In genomic region chr1:131089525-131090127, GRCm38 (mm10) we compare ENCODE assay signal across 10 mouse cellular contexts. TPM values are rescaled to one million over a fixed set of nuclear protein-coding genes. Genes with fewer than 3 reads are reported as not detected.
DNase-seq lines count a peak whose midpoint lies in the region; ATAC-seq lines count a peak whose summit lies in the region.
"Had no signal": no experiment of that assay in that cellular context is flagged by ENCODE, and none has a peak within 500 bp of the region (broad histone marks: within the 10 kb centered on the region; RNA-seq: fewer than 3 reads in every experiment).

No protein-coding gene starts in this region.

- peaks cover 96% of the 10 kb centered on the region for H3K4me1 ChIP-seq in heart, embryonic 12.5 days (replicated peaks)
- H3K4me1 ChIP-seq in lung, embryonic 16.5 days (replicated peaks; ENCODE audit: control insufficient read depth, insufficient read depth, low read length) = peaks cover 82% of the 10 kb centered on the region

- WGBS in heart, embryonic 12.5 days = 60% methylated on average over 2 of the region's 2 CpGs
- WGBS in lung, embryonic 16.5 days = 65% methylated on average over 2 of the region's 2 CpGs

- H3K27ac ChIP-seq in heart, embryonic 12.5 days (ENCODE audit: poor library complexity, severe bottlenecking) = peak overlapping the region; percentile 95
- H3K27ac ChIP-seq in lung, embryonic 16.5 days (ENCODE audit: low read length) = no peak overlapping the region; the same call in 1 of the 2 replicates
- H3K27ac ChIP-seq: hindbrain, embryonic 12.5 days had no signal

- no peaks in the 10 kb centered on the region for H3K27me3 ChIP-seq in heart, embryonic 12.5 days (replicated peaks)
- no peaks in the 10 kb centered on the region for H3K27me3 ChIP-seq in lung, embryonic 16.5 days (ENCODE audit: control insufficient read depth, insufficient read depth, low read depth, low read length)
- H3K27me3 ChIP-seq: hindbrain, embryonic 12.5 days had no signal

- no peaks in the 10 kb centered on the region for H3K9me3 ChIP-seq in heart, embryonic 12.5 days (replicated peaks)
- H3K9me3 ChIP-seq in lung, embryonic 16.5 days (ENCODE audit: control insufficient read depth, low read length) = no peaks in the 10 kb centered on the region
- H3K9me3 ChIP-seq: hindbrain, embryonic 12.5 days had no signal

- H3K9ac ChIP-seq in heart, embryonic 12.5 days = peak overlapping the region; percentile 60
- 0 out of 2 replicates have a peak overlapping the region, but pooled peaks have one; percentile 26 for H3K9ac ChIP-seq in lung, embryonic 16.5 days (ENCODE audit: low read length)
- H3K9ac ChIP-seq: hindbrain, embryonic 12.5 days had no signal

- intact Hi-C loops in heart, postnatal 36 days (cut with DNase I) = no loop called here

- peak overlapping the region; percentile 58 for H3K4me2 ChIP-seq in heart, embryonic 12.5 days
- no peak overlapping the region for H3K4me2 ChIP-seq in lung, embryonic 16.5 days (ENCODE audit: low read depth, low read length)
- H3K4me2 ChIP-seq: hindbrain, embryonic 12.5 days had no signal

- H3K4me3 ChIP-seq in heart, embryonic 12.5 days = no peak overlapping the region
- H3K4me3 ChIP-seq in lung, embryonic 16.5 days (ENCODE audit: low read length) = no peak overlapping the region
- H3K4me3 ChIP-seq: hindbrain, embryonic 12.5 days had no signal

- peak; percentile 67 for ATAC-seq in CD4-positive, CD25-positive, alpha-beta regulatory T cell, adult 4 months
- 0 out of 2 replicates have a peak, but pooled peaks have one; percentile 20 for ATAC-seq in heart, embryonic 12.5 days (ENCODE audit: insufficient number of reproducible peaks, low FRiP score)
- peak; percentile 21; the same call in 1 of the 2 replicates for ATAC-seq in lung, embryonic 16.5 days (ENCODE audit: low read depth)

- H3K36me3 ChIP-seq in heart, embryonic 12.5 days = no peaks in the 10 kb centered on the region
- no peaks in the 10 kb centered on the region for H3K36me3 ChIP-seq in lung, embryonic 16.5 days (ENCODE audit: control insufficient read depth, insufficient read depth, low read length)
- H3K36me3 ChIP-seq: hindbrain, embryonic 12.5 days had no signal

- peak; percentile 95 for DNase-seq in heart, adult 11 months
- no peak for DNase-seq in heart, postnatal 36 days
- DNase-seq in urinary bladder, postnatal 10 days (ENCODE audit: low spot score) = no peak
- DNase-seq in layer of hippocampus, adult 8-10 months (ENCODE audit: low spot score in 2 of 2) = no peak
- DNase-seq in layer of hippocampus, adult 9-10 months (ENCODE audit: low spot score) = no peak
- DNase-seq: cerebellum, adult 8-10 months had no signal

RNA-seq across cellular contexts. Expression of gene Mapkapk2, which starts 8.0 kb away (rescaled TPM):
- 100 to 1,000 TPM; 292 to 300 TPM for total RNA-seq in heart, postnatal 36 days (2021)
- 10 to 100 TPM in 1 of 2 experiments, 1 to 10 TPM in 1; 5.6 to 10.9 TPM for polyA plus RNA-seq in CD4-positive, CD25-positive, alpha-beta regulatory T cell, adult 4 months (2017; shearing (Covaris generic))
- polyA plus RNA-seq in heart, embryonic 12.5 days (2016; fragmentation: Nextera tagmentation; extraction: Ambion mirVana) = 89.1 and 93.0 TPM in 2 replicates
- polyA plus RNA-seq in lung, embryonic 16.5 days (2015; fragmentation: Nextera tagmentation; extraction: Ambion mirVana) = 28.7 and 41.3 TPM in 2 replicates
- 10 to 100 TPM; 27.7 to 42.7 (median 35.3) TPM for total RNA-seq in layer of hippocampus, adult 8-10 months (2022)

RNA-seq across cellular contexts. Expression of gene Dyrk3, which starts 48.5 kb away (rescaled TPM):
- total RNA-seq in heart, postnatal 36 days (2021) = under 1 TPM; 0.14 to 0.33 TPM
- under 1 TPM in 1 of 2 experiments, not detected in 1; 0.19 TPM for polyA plus RNA-seq in CD4-positive, CD25-positive, alpha-beta regulatory T cell, adult 4 months (2017; shearing (Covaris generic))
- 6.5 and 8.8 TPM in 2 replicates for polyA plus RNA-seq in heart, embryonic 12.5 days (2016; fragmentation: Nextera tagmentation; extraction: Ambion mirVana)
- 4.4 and 4.5 TPM in 2 replicates for polyA plus RNA-seq in lung, embryonic 16.5 days (2015; fragmentation: Nextera tagmentation; extraction: Ambion mirVana)
- total RNA-seq in layer of hippocampus, adult 8-10 months (2022) = 10 to 100 TPM; 13.5 to 17.6 (median 14.6) TPM
